ENCODE assay signal across 10 mouse cellular contexts in genomic region chr2:101370991-101371736, GRCm38 (mm10).
"Had no signal": no experiment of that assay in that cellular context is flagged by ENCODE, and none has a peak within 500 bp of the region (broad histone marks: within the 10 kb centered on the region; RNA-seq: fewer than 3 reads in every experiment).

No protein-coding gene starts in this region.

- ATAC-seq: hindbrain, postnatal 0 days had no signal

- H3K4me1 ChIP-seq: limb, embryonic 12.5 days; midbrain, embryonic 10.5 days; neural tube, embryonic 15.5 days had no signal

- H3K27me3 ChIP-seq: limb, embryonic 12.5 days; neural tube, embryonic 15.5 days had no signal

- H3K36me3 ChIP-seq: limb, embryonic 12.5 days; midbrain, embryonic 10.5 days; neural tube, embryonic 15.5 days had no signal

- DNase-seq: kidney, adult 18-20 months; kidney, postnatal 25 days; layer of hippocampus, postnatal 36 days; midbrain, embryonic 14.5 days; thymus, postnatal 4 days had no signal

- H3K27ac ChIP-seq: hindbrain, postnatal 0 days; limb, embryonic 12.5 days; midbrain, embryonic 10.5 days; neural tube, embryonic 15.5 days had no signal

- H3K4me3 ChIP-seq: limb, embryonic 12.5 days; midbrain, embryonic 10.5 days; myocyte; neural tube, embryonic 15.5 days had no signal

- H3K9me3 ChIP-seq: limb, embryonic 12.5 days; midbrain, embryonic 10.5 days; neural tube, embryonic 15.5 days had no signal

- H3K4me2 ChIP-seq: limb, embryonic 12.5 days; neural tube, embryonic 15.5 days had no signal

- H3K9ac ChIP-seq: limb, embryonic 12.5 days; neural tube, embryonic 15.5 days had no signal
